Mouse (Mus musculus): Measurements from ENCODE around the gene Lrrc29. TPM values are rescaled to one million over a fixed set of nuclear protein-coding genes. Genes with fewer than 3 reads are reported as not detected.

The Lrrc29 gene
- total and polyA plus RNA-seq, 2 experiments from 2014 or later = 1.5 to 5.8 TPM

DNA sequence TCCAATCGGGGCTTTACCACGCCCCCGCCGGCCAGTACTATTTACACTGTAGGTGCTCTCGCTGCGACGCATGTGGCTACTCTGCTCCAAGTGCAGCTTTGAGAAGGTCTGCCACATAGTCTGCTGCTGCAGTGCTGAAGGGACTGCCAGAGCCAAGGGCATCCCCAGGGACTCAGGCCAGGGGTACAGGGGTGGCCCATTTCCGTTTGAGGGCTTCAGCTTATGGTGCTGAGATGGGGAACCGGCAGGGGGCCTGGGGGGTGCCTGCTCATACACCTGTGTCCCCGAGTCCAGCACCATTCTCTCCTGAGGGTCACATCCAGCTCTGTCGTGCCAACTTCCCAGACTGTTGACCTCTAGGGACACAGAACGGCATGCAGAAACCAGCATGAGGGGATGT is 40.6 kb downstream of the Lrrc29 start:
- DNase-seq (ENCODE audit: low spot score) (no peak), ATAC-seq (ENCODE audit: insufficient read depth, low read depth) (no peak)
- H3K27ac ChIP-seq (ENCODE audit: low read depth) = no peak overlapping the region
- H3K4me3 ChIP-seq (ENCODE audit: low read depth, low read length) = no peak overlapping the region
- no peaks in the 10 kb centered on the region for H3K9me3 ChIP-seq (replicated peaks; ENCODE audit: control insufficient read depth, low read length)
- 46% methylated on average over 12 of the region's 12 CpGs for WGBS
- H3K4me1 ChIP-seq (ENCODE audit: control insufficient read depth, insufficient read depth) = peaks cover 11% of the 10 kb centered on the region
- no peak for TF ChIP-seq EP300 (IDR thresholded peaks at IDR 0.05; ENCODE audit: low read depth)
- no peak for TF ChIP-seq CTCF (IDR thresholded peaks at IDR 0.05; ENCODE audit: low read depth)
- H3K9ac ChIP-seq (replicated peaks; ENCODE audit: low read depth, low read length) = no peak overlapping the region
- H3K4me2 ChIP-seq (ENCODE audit: low read depth, low read length) = no peak overlapping the region
- H3K27me3 ChIP-seq (ENCODE audit: control insufficient read depth, insufficient read depth, low read length) = 0 out of 2 replicates have a peak, but pooled peaks cover 2% of the 10 kb centered on the region
- no peaks in the 10 kb centered on the region for H3K36me3 ChIP-seq (replicated peaks; ENCODE audit: control insufficient read depth, insufficient read depth, low read length)

DNA sequence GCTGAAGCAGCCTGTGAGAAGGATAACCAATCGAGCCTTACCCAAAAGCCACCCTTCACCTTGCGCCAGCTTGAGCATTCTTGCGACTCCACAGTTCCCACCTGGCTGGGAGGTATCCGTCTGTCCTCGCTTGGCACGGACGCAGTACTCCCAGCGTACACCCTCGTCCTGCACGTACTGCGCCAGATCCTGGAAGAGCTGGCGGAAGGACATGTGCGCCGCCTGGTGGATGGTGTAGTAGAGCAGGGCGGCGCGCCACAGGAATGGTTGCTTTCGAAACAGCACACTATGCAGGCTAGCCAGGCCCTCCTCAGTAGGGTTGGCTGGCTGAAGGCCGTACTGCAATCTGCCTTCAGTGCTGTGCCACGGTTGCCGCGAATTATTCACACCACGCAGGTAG is 43.0 kb downstream of the Lrrc29 start:
- Histone ChIP-seq H3K4me3 (ENCODE audit: low read depth, low read length) (no peak overlapping the region), H3K9me3 (replicated peaks; ENCODE audit: control insufficient read depth, low read length) (no peaks in the 10 kb centered on the region), H3K27me3 (ENCODE audit: control insufficient read depth, insufficient read depth, low read length) (peaks cover 16% of the 10 kb centered on the region; the same call in 1 of the 2 replicates), H3K4me2 (ENCODE audit: low read depth, low read length) (0 out of 2 replicates have a peak overlapping the region, but pooled peaks have one; percentile 17), H3K36me3 (replicated peaks; ENCODE audit: control insufficient read depth, insufficient read depth, low read length) (no peaks in the 10 kb centered on the region), H3K27ac (ENCODE audit: low read depth) (no peak overlapping the region), H3K4me1 (ENCODE audit: control insufficient read depth, insufficient read depth) (peaks cover 6% of the 10 kb centered on the region), H3K9ac (replicated peaks; ENCODE audit: low read depth, low read length) (no peak overlapping the region)
- ATAC-seq (ENCODE audit: insufficient read depth, low read depth) (peak; percentile 59; the same call in 1 of the 2 replicates), DNase-seq (ENCODE audit: low spot score) (no peak)
- peak; percentile 76 for TF ChIP-seq CTCF (IDR thresholded peaks at IDR 0.05; ENCODE audit: low read depth)
- TF ChIP-seq EP300 (IDR thresholded peaks at IDR 0.05; ENCODE audit: low read depth) = no peak
- 25% methylated on average over 23 of the region's 23 CpGs for WGBS

DNA sequence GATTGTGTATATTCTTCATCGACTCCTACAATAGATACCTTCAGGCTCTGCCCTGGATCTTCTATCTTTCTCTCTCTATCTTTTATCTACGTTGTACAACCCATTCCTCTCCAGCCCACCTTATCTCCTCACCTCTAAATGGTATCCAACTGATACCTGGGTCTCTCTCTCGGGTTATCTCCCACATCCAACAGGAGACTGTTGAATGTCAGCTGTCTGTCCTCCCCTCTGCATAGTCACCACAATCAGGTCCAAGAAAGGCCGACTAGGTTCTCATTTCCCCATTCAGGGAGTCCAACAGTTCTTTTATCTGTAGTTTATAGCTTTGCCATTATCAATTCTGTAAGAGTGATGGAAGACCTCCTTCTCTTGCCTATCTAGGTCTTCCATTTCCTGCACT is 43.8 kb downstream of the Lrrc29 start:
- no peak overlapping the region for H3K4me3 ChIP-seq (ENCODE audit: low read depth, low read length)
- no peak overlapping the region for H3K27ac ChIP-seq (ENCODE audit: low read depth)
- H3K4me2 ChIP-seq (ENCODE audit: low read depth, low read length) = no peak overlapping the region
- no peaks in the 10 kb centered on the region for H3K9me3 ChIP-seq (replicated peaks; ENCODE audit: control insufficient read depth, low read length)
- no peak for ATAC-seq (ENCODE audit: insufficient read depth, low read depth)
- H3K9ac ChIP-seq (replicated peaks; ENCODE audit: low read depth, low read length) = no peak overlapping the region
- no peaks in the 10 kb centered on the region for H3K36me3 ChIP-seq (replicated peaks; ENCODE audit: control insufficient read depth, insufficient read depth, low read length)
- WGBS = 63% methylated on average over 4 of the region's 4 CpGs
- H3K27me3 ChIP-seq (ENCODE audit: control insufficient read depth, insufficient read depth, low read length) = peaks cover 25% of the 10 kb centered on the region; the same call in 1 of the 2 replicates
- H3K4me1 ChIP-seq (ENCODE audit: control insufficient read depth, insufficient read depth) = peaks cover 6% of the 10 kb centered on the region
- TF ChIP-seq CTCF (IDR thresholded peaks at IDR 0.05; ENCODE audit: low read depth) (no peak), EP300 (IDR thresholded peaks at IDR 0.05; ENCODE audit: low read depth) (no peak)
- no peak for DNase-seq (ENCODE audit: low spot score)

DNA sequence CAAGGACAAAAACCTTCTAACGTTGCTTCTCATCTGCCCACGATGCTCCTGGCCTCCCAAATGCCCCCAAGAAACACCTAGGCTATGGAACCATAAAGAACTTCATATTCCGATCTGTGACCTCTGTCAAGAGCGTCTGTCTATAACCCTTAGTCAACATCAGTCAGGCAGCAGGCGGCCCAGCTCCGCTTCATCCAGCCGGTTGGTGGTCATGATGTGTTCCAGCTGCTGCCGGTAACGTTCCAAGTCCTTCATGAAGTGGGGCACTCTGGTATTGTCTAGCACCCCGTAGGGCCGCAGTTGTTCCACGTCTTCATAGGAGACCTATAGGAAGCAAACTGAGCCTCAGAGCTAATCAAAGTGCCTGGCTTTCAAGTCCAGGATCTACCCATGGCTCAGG is 44.3 kb downstream of the Lrrc29 start:
- H3K27me3 ChIP-seq (ENCODE audit: control insufficient read depth, insufficient read depth, low read length) = peaks cover 26% of the 10 kb centered on the region; the same call in 1 of the 2 replicates

DNA sequence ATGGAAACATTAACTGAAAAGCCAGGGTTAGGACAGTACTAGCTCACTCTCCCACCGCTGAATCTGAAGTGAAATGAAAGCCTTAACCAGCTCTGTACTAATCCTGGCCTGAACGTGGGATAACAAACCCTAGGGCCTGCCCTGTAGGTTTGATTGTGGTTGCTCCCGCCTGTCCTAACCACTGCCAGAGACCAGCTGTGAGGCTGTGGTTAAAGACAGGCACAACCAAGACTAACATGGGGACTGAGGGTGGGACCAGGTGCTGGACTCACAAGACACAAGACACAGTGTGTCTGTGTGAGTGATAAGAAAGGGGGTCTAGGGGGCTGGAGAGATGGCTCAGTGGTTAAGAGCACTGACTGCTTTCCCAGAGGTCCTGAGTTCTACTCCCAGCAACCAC is 45.5 kb downstream of the Lrrc29 start:
- peaks cover 27% of the 10 kb centered on the region; the same call in 1 of the 2 replicates for H3K27me3 ChIP-seq (ENCODE audit: control insufficient read depth, insufficient read depth, low read length)
- 72% methylated on average over 3 of the region's 3 CpGs for WGBS
- no peak overlapping the region for H3K27ac ChIP-seq (ENCODE audit: low read depth)
- ATAC-seq (ENCODE audit: insufficient read depth, low read depth) (no peak), DNase-seq (ENCODE audit: low spot score) (no peak)
- no peak overlapping the region for H3K4me3 ChIP-seq (ENCODE audit: low read depth, low read length)
- no peak overlapping the region for H3K4me2 ChIP-seq (ENCODE audit: low read depth, low read length)
- no peaks in the 10 kb centered on the region for H3K9me3 ChIP-seq (replicated peaks; ENCODE audit: control insufficient read depth, low read length)
- no peaks in the 10 kb centered on the region for H3K36me3 ChIP-seq (replicated peaks; ENCODE audit: control insufficient read depth, insufficient read depth, low read length)
- TF ChIP-seq EP300 (IDR thresholded peaks at IDR 0.05; ENCODE audit: low read depth) = no peak
- H3K4me1 ChIP-seq (ENCODE audit: control insufficient read depth, insufficient read depth) = peaks cover 20% of the 10 kb centered on the region
- H3K9ac ChIP-seq (replicated peaks; ENCODE audit: low read depth, low read length) = no peak overlapping the region

More for the DNA sequence above, 44.3 kb downstream of the Lrrc29 start:
- WGBS = 84% methylated on average over 12 of the region's 12 CpGs
- DNase-seq (ENCODE audit: low spot score) = no peak
- Histone ChIP-seq H3K9me3 (replicated peaks; ENCODE audit: control insufficient read depth, low read length) (no peaks in the 10 kb centered on the region), H3K27ac (ENCODE audit: low read depth) (no peak overlapping the region), H3K36me3 (replicated peaks; ENCODE audit: control insufficient read depth, insufficient read depth, low read length) (no peaks in the 10 kb centered on the region), H3K4me1 (ENCODE audit: control insufficient read depth, insufficient read depth) (peaks cover 7% of the 10 kb centered on the region), H3K4me3 (ENCODE audit: low read depth, low read length) (no peak overlapping the region), H3K4me2 (ENCODE audit: low read depth, low read length) (no peak overlapping the region), H3K9ac (replicated peaks; ENCODE audit: low read depth, low read length) (no peak overlapping the region)
- ATAC-seq (ENCODE audit: insufficient read depth, low read depth) = no peak
- no peak for TF ChIP-seq CTCF (IDR thresholded peaks at IDR 0.05; ENCODE audit: low read depth)
- TF ChIP-seq EP300 (IDR thresholded peaks at IDR 0.05; ENCODE audit: low read depth) = no peak

DNA sequence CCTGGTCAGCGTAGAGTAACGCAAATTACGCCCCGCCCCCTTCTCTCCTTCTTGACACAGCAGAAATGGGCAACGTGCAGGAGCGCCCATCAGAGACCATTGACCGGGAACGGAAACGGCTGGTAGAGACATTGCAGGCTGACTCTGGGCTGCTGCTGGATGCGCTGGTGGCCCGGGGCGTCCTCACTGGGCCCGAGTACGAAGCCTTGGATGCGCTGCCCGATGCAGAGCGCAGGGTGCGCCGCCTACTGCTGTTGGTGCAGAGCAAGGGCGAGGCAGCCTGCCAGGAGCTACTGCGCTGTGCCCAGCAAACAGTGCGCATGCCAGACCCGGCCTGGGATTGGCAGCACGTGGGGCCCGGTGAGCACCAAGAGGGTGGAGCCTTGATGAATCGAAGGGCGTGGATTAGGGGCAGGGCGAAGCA is 47.2 kb downstream of the Lrrc29 start:
- ATAC-seq (ENCODE audit: insufficient read depth, low read depth) (peak; percentile 85), DNase-seq (ENCODE audit: low spot score) (peak; percentile 82)
- Histone ChIP-seq H3K9ac (replicated peaks; ENCODE audit: low read depth, low read length) (no peak overlapping the region), H3K9me3 (replicated peaks; ENCODE audit: control insufficient read depth, low read length) (no peaks in the 10 kb centered on the region), H3K36me3 (replicated peaks; ENCODE audit: control insufficient read depth, insufficient read depth, low read length) (no peaks in the 10 kb centered on the region), H3K4me3 (ENCODE audit: low read depth, low read length) (peak overlapping the region; percentile 35), H3K4me2 (ENCODE audit: low read depth, low read length) (peak overlapping the region; percentile 55), H3K4me1 (ENCODE audit: control insufficient read depth, insufficient read depth) (peaks cover 21% of the 10 kb centered on the region), H3K27ac (ENCODE audit: low read depth) (no peak overlapping the region), H3K27me3 (ENCODE audit: control insufficient read depth, insufficient read depth, low read length) (peaks cover 43% of the 10 kb centered on the region; the same call in 1 of the 2 replicates)
- 1% methylated on average over 28 of the region's 28 CpGs for WGBS
- TF ChIP-seq EP300 (IDR thresholded peaks at IDR 0.05; ENCODE audit: low read depth) (no peak), CTCF (IDR thresholded peaks at IDR 0.05; ENCODE audit: low read depth) (peak; percentile 45)

Measured in heart, postnatal 0 days (tissue).